Mouse (Mus musculus) liver, embryonic 11.5 days (tissue): ENCODE measurements around the gene Kars. TPM values are rescaled to one million over a fixed set of nuclear protein-coding genes. Genes with fewer than 3 reads are reported as not detected.

Source experiments
- ATAC-seq: fragments of 200-750 bp; cut with Nextera tagmentation; replicated peaks from 2 replicates; pipeline ENCODE4 v1.8.0; 2017; ENCODE audit warnings: moderate number of reproducible peaks, mild to moderate bottlenecking, moderate TSS enrichment, moderate library complexity; ENCODE audit not compliant: low FRiP score
- DNase-seq: peaks from one replicate; pipeline ENCODE4 v3.0.0-alpha.2; 2017; ENCODE audit warnings: low spot score
- H3K27ac ChIP-seq: fragments of 300-500 bp; sonication (generic); 2 replicates; pipeline ENCODE4 v1.5.1; 2014; ENCODE audit warnings: mild to moderate bottlenecking, low read depth, low read length, control low read depth
- H3K27me3 ChIP-seq: fragments of 300-500 bp; sonication (generic); replicated peaks from 2 replicates; pipeline ENCODE4 v1.6.1; 2014; ENCODE audit warnings: low read length, mixed read lengths; ENCODE audit not compliant: control insufficient read depth, insufficient read depth
- H3K36me3 ChIP-seq: fragments of 300-500 bp; sonication (generic); 2 replicates; pipeline ENCODE4 v1.6.1; 2014; ENCODE audit warnings: mild to moderate bottlenecking, low read length, moderate library complexity, mixed read lengths; ENCODE audit not compliant: control insufficient read depth, insufficient read depth
- H3K4me1 ChIP-seq: fragments of 300-500 bp; sonication (generic); replicated peaks from 2 replicates; pipeline ENCODE4 v1.6.1; 2014; ENCODE audit warnings: low read length, mixed read lengths; ENCODE audit not compliant: control insufficient read depth, insufficient read depth
- H3K4me2 ChIP-seq: fragments of 300-500 bp; sonication (generic); 2 replicates; pipeline ENCODE4 v1.6.1; 2014; ENCODE audit warnings: mild to moderate bottlenecking, control low read depth, moderate library complexity
- H3K4me3 ChIP-seq: fragments of 300-500 bp; sonication (generic); 2 replicates; pipeline ENCODE4 v1.5.1; 2014; ENCODE audit warnings: low read depth, low read length, control low read depth
- H3K9ac ChIP-seq: fragments of 300-500 bp; sonication (generic); 2 replicates; pipeline ENCODE4 v1.6.1; 2014; ENCODE audit warnings: low read depth, low read length, control low read depth
- H3K9me3 ChIP-seq: fragments of 300-500 bp; sonication (generic); 2 replicates; pipeline ENCODE4 v1.6.1; 2016; ENCODE audit warnings: low read length, inconsistent platforms, mixed read lengths; ENCODE audit not compliant: control insufficient read depth
- WGBS: fragments of 180-500 bp; shearing (Covaris S2); extraction: QIAGEN DNeasy Blood & Tissue Kit; methylation state at CpG from one replicate; pipeline ENCODE4 v1.1.7; 2014; 5-methylcytosine and 5-hydroxymethylcytosine counted together
- polyA plus RNA-seq: library from polyadenylated mRNA; unstranded; fragments of >200 nt; fragmentation: Nextera tagmentation; extraction: Ambion mirVana; gene quantifications from 2 replicates; pipeline ENCODE4 v1.2.1, GENCODE M21; 2014

Kars gene
- polyA plus RNA-seq, 1 experiment from 2014 or later = 261 TPM

GRCm38 (mm10) chr8:112033071-112033470 is 21.9 kb upstream of the Kars start:
- DNase-seq (no peak), ATAC-seq (no peak)
- no peak overlapping the region for H3K9ac ChIP-seq
- no peak overlapping the region for H3K27ac ChIP-seq
- H3K27me3 ChIP-seq = no peaks in the 10 kb centered on the region
- H3K4me2 ChIP-seq = no peak overlapping the region
- WGBS = 67% methylated on average over 7 of the region's 7 CpGs
- no peaks in the 10 kb centered on the region for H3K36me3 ChIP-seq
- no peak overlapping the region for H3K4me3 ChIP-seq
- H3K4me1 ChIP-seq = no peaks in the 10 kb centered on the region
- H3K9me3 ChIP-seq = no peaks in the 10 kb centered on the region

- H3K4me1 ChIP-seq = no peaks in the 10 kb centered on the region
- no peak overlapping the region for H3K27ac ChIP-seq
- no peaks in the 10 kb centered on the region for H3K36me3 ChIP-seq
- H3K4me3 ChIP-seq = no peak overlapping the region
- 59% methylated on average over 6 of the region's 6 CpGs for WGBS
- H3K4me2 ChIP-seq = no peak overlapping the region
- no peak for DNase-seq
- no peak overlapping the region for H3K9ac ChIP-seq
- H3K9me3 ChIP-seq = no peaks in the 10 kb centered on the region
- H3K27me3 ChIP-seq = no peaks in the 10 kb centered on the region
- no peak for ATAC-seq
These were observed 19.5 kb upstream of the Kars start for GRCm38 (mm10) chr8:112030663-112031062.

DNA sequence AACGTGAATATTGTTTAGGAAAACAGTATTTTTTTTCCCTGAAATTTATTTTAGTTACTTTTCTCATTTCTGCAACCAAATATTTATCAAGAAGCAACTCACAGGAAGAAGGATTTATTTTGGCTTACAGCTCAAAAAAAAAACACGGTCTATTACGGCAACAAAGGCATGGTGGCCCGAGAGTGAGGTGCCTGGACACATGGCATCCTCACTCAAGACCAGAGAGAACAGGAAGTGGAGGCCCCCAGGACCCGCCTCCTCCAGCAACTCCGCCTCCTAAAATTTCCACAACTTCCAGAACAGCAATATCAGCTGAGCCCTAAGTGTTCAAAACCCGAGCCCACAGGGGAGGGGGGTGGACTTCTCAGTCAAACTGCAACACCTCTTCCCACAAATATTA is 18.3 kb upstream of the Kars start:
- Histone ChIP-seq H3K36me3 (no peaks in the 10 kb centered on the region), H3K9ac (no peak overlapping the region), H3K4me2 (no peak overlapping the region), H3K4me1 (no peaks in the 10 kb centered on the region), H3K27ac (no peak overlapping the region), H3K9me3 (no peaks in the 10 kb centered on the region), H3K27me3 (no peaks in the 10 kb centered on the region), H3K4me3 (no peak overlapping the region)
- DNase-seq = no peak
- ATAC-seq = no peak
- WGBS = 72% methylated on average over 7 of the region's 7 CpGs

- Histone ChIP-seq H3K36me3 (peaks cover 9% of the 10 kb centered on the region; the same call in 1 of the 2 replicates), H3K4me1 (peaks cover 12% of the 10 kb centered on the region), H3K9me3 (no peaks in the 10 kb centered on the region), H3K9ac (no peak within 1 kb of the TSS), H3K4me2 (no peak within 1 kb of the TSS), H3K27ac (no peak within 1 kb of the TSS), H3K4me3 (no peak within 1 kb of the TSS), H3K27me3 (no peaks in the 10 kb centered on the region)
- 94% methylated on average over 11 of the region's 11 CpGs for WGBS
- ATAC-seq (no peak), DNase-seq (no peak)
These were observed 3.8 kb upstream of the Kars start, which contains the start of gene Gm6793 for GRCm38 (mm10) chr8:112014936-112015335. Gene Gm6793 (minus strand): TSS chr8:112015036.

GRCm38 (mm10) chr8:112011816-112012242 is 706 bp upstream of the Kars start:
- peak; percentile 44 for ATAC-seq
- peak; percentile 52 for DNase-seq
- Histone ChIP-seq H3K27ac (peak overlapping the region; percentile 66), H3K9me3 (no peaks in the 10 kb centered on the region), H3K4me2 (peak overlapping the region; percentile 83), H3K27me3 (no peaks in the 10 kb centered on the region), H3K4me1 (peaks cover 17% of the 10 kb centered on the region), H3K9ac (peak overlapping the region; percentile 87), H3K4me3 (peak overlapping the region; percentile 87), H3K36me3 (peaks cover 4% of the 10 kb centered on the region; the same call in 1 of the 2 replicates)
- under 1% methylated on average over 40 of the region's 40 CpGs for WGBS

DNA sequence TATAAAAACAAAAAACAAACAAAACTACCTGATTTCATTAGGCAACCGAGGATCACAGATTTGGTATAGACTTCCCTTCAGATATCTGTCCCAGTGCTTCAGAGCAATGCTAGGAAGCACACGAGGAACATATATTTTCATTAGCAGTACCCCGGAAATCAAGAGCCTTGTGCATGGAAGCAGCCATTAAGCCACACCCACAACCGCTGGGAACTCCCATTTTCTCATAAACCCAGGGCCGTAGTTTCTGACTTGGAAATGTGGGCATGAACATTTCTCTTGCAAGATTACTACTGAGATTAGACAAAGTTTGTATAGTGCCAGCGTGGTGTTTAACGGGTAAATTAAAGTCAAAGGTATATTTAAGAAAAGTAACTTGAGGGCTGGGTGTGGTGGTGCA is 1.6 kb downstream of the Kars start:
- Histone ChIP-seq H3K36me3 (peaks cover 10% of the 10 kb centered on the region), H3K4me3 (no peak overlapping the region; the same call in 1 of the 2 replicates), H3K27ac (no peak overlapping the region), H3K4me1 (peaks cover 17% of the 10 kb centered on the region), H3K9ac (no peak overlapping the region), H3K4me2 (peak overlapping the region; percentile 88), H3K9me3 (no peaks in the 10 kb centered on the region), H3K27me3 (no peaks in the 10 kb centered on the region)
- WGBS = 81% methylated on average over 7 of the region's 7 CpGs
- no peak for ATAC-seq
- DNase-seq = no peak

- no peak overlapping the region for H3K27ac ChIP-seq
- 57% methylated on average over 2 of the region's 2 CpGs for WGBS
- H3K36me3 ChIP-seq = peaks cover 19% of the 10 kb centered on the region
- ATAC-seq (no peak), DNase-seq (no peak)
- no peak overlapping the region for H3K4me3 ChIP-seq
- no peaks in the 10 kb centered on the region for H3K27me3 ChIP-seq
- peak overlapping the region; percentile 16; the same call in 1 of the 2 replicates for H3K4me2 ChIP-seq
- H3K9me3 ChIP-seq = no peaks in the 10 kb centered on the region
- H3K4me1 ChIP-seq = peaks cover 11% of the 10 kb centered on the region
- H3K9ac ChIP-seq = no peak overlapping the region
These were observed 3.5 kb downstream of the Kars start for GRCm38 (mm10) chr8:112007669-112008068.

- no peak for ATAC-seq
- Histone ChIP-seq H3K4me1 (peaks cover 8% of the 10 kb centered on the region), H3K27me3 (no peaks in the 10 kb centered on the region), H3K36me3 (peaks cover 39% of the 10 kb centered on the region), H3K4me2 (no peak overlapping the region), H3K27ac (no peak overlapping the region), H3K9me3 (no peaks in the 10 kb centered on the region), H3K9ac (no peak overlapping the region), H3K4me3 (no peak overlapping the region)
- 93% methylated on average over 6 of the region's 6 CpGs for WGBS
- DNase-seq = no peak
These were observed 5.5 kb downstream of the Kars start for GRCm38 (mm10) chr8:112005601-112006000.

DNA sequence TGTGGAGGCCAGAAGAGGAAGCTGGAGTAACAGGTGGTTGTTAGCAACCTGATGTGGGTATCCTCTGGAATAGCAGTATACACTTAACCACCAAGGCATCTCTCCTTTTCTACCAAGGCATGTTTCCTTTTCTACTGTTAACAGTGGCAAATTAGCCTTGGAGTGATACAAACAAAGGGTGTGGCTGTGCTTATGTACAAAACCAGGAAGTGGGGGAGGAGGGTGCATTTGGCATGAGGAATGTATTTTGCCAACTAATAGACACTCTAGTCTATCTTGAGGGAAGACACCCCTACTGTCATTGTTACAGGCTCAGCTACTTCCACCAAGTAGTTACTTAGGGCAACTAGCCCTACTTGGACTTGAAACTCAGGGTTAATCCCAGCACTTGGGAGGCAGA is 6.4 kb downstream of the Kars start:
- H3K27ac ChIP-seq = no peak overlapping the region
- no peak overlapping the region for H3K9ac ChIP-seq
- no peak for DNase-seq
- peaks cover 47% of the 10 kb centered on the region for H3K36me3 ChIP-seq
- no peak for ATAC-seq
- no peaks in the 10 kb centered on the region for H3K9me3 ChIP-seq
- peaks cover 4% of the 10 kb centered on the region for H3K4me1 ChIP-seq
- H3K4me3 ChIP-seq = no peak overlapping the region
- H3K4me2 ChIP-seq = no peak overlapping the region
- H3K27me3 ChIP-seq = no peaks in the 10 kb centered on the region
